Mouse (Mus musculus): ENCODE data around the gene Pptc7. TPM values are rescaled to one million over a fixed set of nuclear protein-coding genes. Genes with fewer than 3 reads are reported as not detected.

Gene Pptc7
- polyA plus RNA-seq, 1 experiment from 2014 or later: 8.3 TPM

DNA sequence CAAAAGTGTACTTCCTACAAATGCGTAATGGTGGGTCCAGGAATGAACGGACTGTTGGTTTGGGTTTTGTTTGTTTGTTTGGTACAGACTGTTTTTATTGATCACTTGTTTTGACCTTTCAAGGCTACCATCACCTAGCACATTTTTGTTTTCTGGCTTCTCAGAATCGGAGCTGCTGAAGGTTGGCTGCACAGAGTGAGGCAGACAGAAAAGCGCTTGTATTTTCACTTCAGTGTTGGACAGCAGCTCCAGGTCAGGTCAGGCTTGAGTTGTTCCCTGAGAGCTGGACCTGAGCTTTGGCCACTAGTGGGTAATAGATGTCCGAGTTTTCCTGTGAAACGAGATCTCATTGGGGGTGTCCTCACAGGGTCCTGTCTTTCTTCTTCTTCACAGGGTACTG, 9.0 kb downstream of the Pptc7 start:
- ATAC-seq (replicated peaks; ENCODE audit: insufficient number of reproducible peaks, low FRiP score, low TSS enrichment, low read depth) (no peak), DNase-seq (ENCODE audit: low spot score) (no peak)
- no peak overlapping the region for H3K4me2 ChIP-seq (ENCODE audit: low read depth, low read length)
- 80% methylated on average over 6 of the region's 6 CpGs for WGBS
- no peaks in the 10 kb centered on the region for H3K9me3 ChIP-seq (replicated peaks; ENCODE audit: control insufficient read depth, low read length)
- no peaks in the 10 kb centered on the region for H3K4me1 ChIP-seq (ENCODE audit: control insufficient read depth, insufficient read depth, low read length)
- no peak overlapping the region for H3K4me3 ChIP-seq (ENCODE audit: low read depth, low read length)
- no peak overlapping the region for H3K9ac ChIP-seq (replicated peaks; ENCODE audit: low read length)
- no peaks in the 10 kb centered on the region for H3K36me3 ChIP-seq (replicated peaks; ENCODE audit: control insufficient read depth, insufficient read depth, low read depth, low read length)
- no peaks in the 10 kb centered on the region for H3K27me3 ChIP-seq (ENCODE audit: control insufficient read depth, insufficient read depth, low read length)
- H3K27ac ChIP-seq (replicated peaks; ENCODE audit: low read depth, low read length): no peak overlapping the region

DNA sequence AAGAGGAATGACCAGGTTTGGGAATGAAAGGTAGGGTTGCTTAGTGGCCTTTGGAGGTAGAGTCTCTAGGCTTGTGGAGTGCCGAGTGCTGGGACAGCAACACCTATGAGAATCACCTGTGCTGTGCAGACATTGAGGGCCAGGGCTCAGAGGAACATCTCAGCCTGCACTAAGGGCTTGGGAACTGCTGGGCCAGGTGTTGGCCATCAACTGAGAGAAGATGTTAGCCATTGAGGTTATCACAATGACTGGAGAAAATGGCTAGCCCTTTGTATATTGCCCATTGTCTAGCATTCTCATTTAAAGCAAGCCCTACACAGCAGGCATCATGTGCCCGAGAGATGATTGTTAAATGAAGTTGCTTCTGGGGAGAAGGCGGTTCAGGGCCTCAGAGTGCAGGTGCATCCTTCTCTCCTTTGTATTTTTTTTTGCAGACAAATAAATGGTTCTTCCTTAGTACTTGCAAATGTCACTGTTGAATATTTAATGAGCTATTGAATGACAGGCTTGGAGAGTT, 10.1 kb downstream of the Pptc7 start:
- Histone ChIP-seq H3K4me3 (ENCODE audit: low read depth, low read length) (no peak overlapping the region), H3K36me3 (replicated peaks; ENCODE audit: control insufficient read depth, insufficient read depth, low read depth, low read length) (no peaks in the 10 kb centered on the region), H3K4me2 (ENCODE audit: low read depth, low read length) (no peak overlapping the region), H3K9me3 (replicated peaks; ENCODE audit: control insufficient read depth, low read length) (no peaks in the 10 kb centered on the region), H3K9ac (replicated peaks; ENCODE audit: low read length) (no peak overlapping the region), H3K27ac (replicated peaks; ENCODE audit: low read depth, low read length) (no peak overlapping the region), H3K27me3 (ENCODE audit: control insufficient read depth, insufficient read depth, low read length) (no peaks in the 10 kb centered on the region), H3K4me1 (ENCODE audit: control insufficient read depth, insufficient read depth, low read length) (no peaks in the 10 kb centered on the region)
- DNase-seq (ENCODE audit: low spot score): no peak
- ATAC-seq (replicated peaks; ENCODE audit: insufficient number of reproducible peaks, low FRiP score, low TSS enrichment, low read depth): no peak
- WGBS: 73% methylated on average over 3 of the region's 3 CpGs

DNA sequence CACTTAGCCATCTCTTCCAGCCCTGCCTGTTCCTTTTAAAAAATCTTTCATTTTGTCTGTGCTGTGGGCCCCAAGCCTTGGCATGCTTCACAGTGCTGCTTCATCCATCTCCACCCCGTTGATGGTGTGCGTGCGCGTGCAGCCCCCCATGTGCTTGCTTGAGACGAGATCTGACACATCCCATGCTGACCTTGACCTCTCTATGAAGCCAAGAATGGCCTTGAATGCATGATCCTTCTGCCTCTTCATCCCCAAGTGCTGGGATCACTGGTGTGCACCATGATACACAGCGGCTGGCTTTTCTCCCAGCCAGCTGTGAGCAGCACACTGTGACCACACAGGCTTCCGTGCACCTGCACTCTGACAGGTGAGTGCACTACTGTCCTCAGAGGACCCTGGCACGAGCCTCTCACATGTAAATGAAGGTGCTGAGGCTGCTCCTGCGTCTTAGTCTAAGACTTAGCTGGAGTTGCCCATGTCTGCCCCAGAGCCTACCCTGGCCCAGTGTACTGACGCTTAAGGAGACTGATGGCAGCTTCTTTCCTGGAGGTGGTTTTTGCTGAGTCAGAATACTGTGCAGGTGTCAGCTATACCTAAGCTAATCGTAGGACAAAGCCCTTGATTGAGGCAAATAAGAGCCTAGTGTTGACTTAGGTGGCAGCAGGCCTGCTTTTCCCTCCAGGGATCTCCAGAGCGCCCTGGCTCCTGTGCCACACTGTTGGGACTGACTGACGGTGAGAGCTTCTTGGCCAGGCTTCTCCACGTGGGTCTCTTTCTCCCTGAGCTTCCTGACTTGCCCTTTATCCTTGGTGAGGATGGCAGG, 11.2 kb downstream of the Pptc7 start:
- Histone ChIP-seq H3K4me3 (ENCODE audit: low read depth, low read length) (no peak overlapping the region), H3K4me1 (ENCODE audit: control insufficient read depth, insufficient read depth, low read length) (no peaks in the 10 kb centered on the region), H3K27me3 (ENCODE audit: control insufficient read depth, insufficient read depth, low read length) (no peaks in the 10 kb centered on the region), H3K9me3 (replicated peaks; ENCODE audit: control insufficient read depth, low read length) (no peaks in the 10 kb centered on the region), H3K9ac (replicated peaks; ENCODE audit: low read length) (no peak overlapping the region), H3K27ac (replicated peaks; ENCODE audit: low read depth, low read length) (no peak overlapping the region), H3K4me2 (ENCODE audit: low read depth, low read length) (no peak overlapping the region), H3K36me3 (replicated peaks; ENCODE audit: control insufficient read depth, insufficient read depth, low read depth, low read length) (no peaks in the 10 kb centered on the region)
- DNase-seq (ENCODE audit: low spot score): no peak
- WGBS: 77% methylated on average over 14 of the region's 14 CpGs
- ATAC-seq (replicated peaks; ENCODE audit: insufficient number of reproducible peaks, low FRiP score, low TSS enrichment, low read depth): no peak

DNA sequence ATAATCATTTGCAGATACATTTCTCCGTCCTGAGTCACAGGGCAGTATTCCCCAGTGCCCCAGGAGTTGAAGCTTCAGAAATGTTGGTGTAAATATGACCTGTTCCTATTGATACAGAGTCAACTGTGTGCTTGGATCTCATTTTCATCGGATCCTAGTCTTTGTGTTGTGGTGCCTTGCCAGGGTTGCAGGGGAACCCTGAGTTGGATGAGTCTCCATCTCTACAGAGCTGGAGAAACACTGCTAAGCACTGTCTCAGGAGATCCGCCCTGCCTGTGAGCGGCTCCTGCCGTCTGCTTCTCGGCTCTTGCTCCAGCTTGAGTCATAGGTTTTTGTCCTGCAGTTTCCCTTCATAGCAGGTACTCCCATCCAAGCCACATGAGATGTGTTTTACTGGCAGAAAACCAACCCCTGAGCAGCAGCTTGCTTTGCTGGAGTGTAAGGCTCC, 15.9 kb downstream of the Pptc7 start:
- H3K27me3 ChIP-seq (ENCODE audit: control insufficient read depth, insufficient read depth, low read length): no peaks in the 10 kb centered on the region
- DNase-seq (ENCODE audit: low spot score) (no peak), ATAC-seq (replicated peaks; ENCODE audit: insufficient number of reproducible peaks, low FRiP score, low TSS enrichment, low read depth) (no peak)
- no peak overlapping the region for H3K27ac ChIP-seq (replicated peaks; ENCODE audit: low read depth, low read length)
- no peaks in the 10 kb centered on the region for H3K4me1 ChIP-seq (ENCODE audit: control insufficient read depth, insufficient read depth, low read length)
- no peak overlapping the region for H3K9ac ChIP-seq (replicated peaks; ENCODE audit: low read length)
- H3K4me2 ChIP-seq (ENCODE audit: low read depth, low read length): no peak overlapping the region
- WGBS: 85% methylated on average over 6 of the region's 6 CpGs
- H3K4me3 ChIP-seq (ENCODE audit: low read depth, low read length): no peak overlapping the region
- no peaks in the 10 kb centered on the region for H3K9me3 ChIP-seq (replicated peaks; ENCODE audit: control insufficient read depth, low read length)
- no peaks in the 10 kb centered on the region for H3K36me3 ChIP-seq (replicated peaks; ENCODE audit: control insufficient read depth, insufficient read depth, low read depth, low read length)

GRCm38 (mm10) chr5:122302810-122303745, 18.9 kb downstream of the Pptc7 start:
- ATAC-seq (replicated peaks; ENCODE audit: insufficient number of reproducible peaks, low FRiP score, low TSS enrichment, low read depth): no peak
- H3K4me3 ChIP-seq (ENCODE audit: low read depth, low read length): no peak overlapping the region
- 65% methylated on average over 17 of the region's 17 CpGs for WGBS
- no peak overlapping the region for H3K4me2 ChIP-seq (ENCODE audit: low read depth, low read length)
- no peak overlapping the region for H3K27ac ChIP-seq (replicated peaks; ENCODE audit: low read depth, low read length)
- no peak overlapping the region for H3K9ac ChIP-seq (replicated peaks; ENCODE audit: low read length)
- no peaks in the 10 kb centered on the region for H3K9me3 ChIP-seq (replicated peaks; ENCODE audit: control insufficient read depth, low read length)
- DNase-seq (ENCODE audit: low spot score): peak; percentile 33
- H3K4me1 ChIP-seq (ENCODE audit: control insufficient read depth, insufficient read depth, low read length): no peaks in the 10 kb centered on the region
- H3K36me3 ChIP-seq (replicated peaks; ENCODE audit: control insufficient read depth, insufficient read depth, low read depth, low read length): no peaks in the 10 kb centered on the region
- H3K27me3 ChIP-seq (ENCODE audit: control insufficient read depth, insufficient read depth, low read length): no peaks in the 10 kb centered on the region

DNA sequence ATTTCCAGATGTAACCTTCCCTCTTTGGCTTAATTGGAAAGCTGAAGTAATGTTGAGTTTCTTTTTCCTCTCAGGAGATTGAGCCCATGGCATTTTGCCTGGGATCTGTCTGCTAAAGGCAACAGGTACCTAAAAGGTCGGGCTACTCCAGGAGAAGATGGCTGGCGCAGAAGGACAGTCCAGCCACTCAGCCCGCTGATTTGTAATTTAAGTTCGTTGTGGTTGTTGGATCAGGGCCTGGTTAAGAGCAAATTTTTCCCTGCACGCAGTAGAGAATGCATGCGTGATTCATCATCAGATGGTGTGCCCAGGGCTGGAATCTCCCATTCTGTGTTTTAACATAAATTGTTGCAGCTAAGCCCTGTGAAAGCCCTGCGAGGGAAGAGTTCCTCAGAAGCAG, 19.8 kb downstream of the Pptc7 start:
- Histone ChIP-seq H3K27me3 (ENCODE audit: control insufficient read depth, insufficient read depth, low read length) (no peaks in the 10 kb centered on the region), H3K9ac (replicated peaks; ENCODE audit: low read length) (no peak overlapping the region), H3K4me3 (ENCODE audit: low read depth, low read length) (no peak overlapping the region), H3K36me3 (replicated peaks; ENCODE audit: control insufficient read depth, insufficient read depth, low read depth, low read length) (no peaks in the 10 kb centered on the region), H3K4me1 (ENCODE audit: control insufficient read depth, insufficient read depth, low read length) (no peaks in the 10 kb centered on the region), H3K27ac (replicated peaks; ENCODE audit: low read depth, low read length) (no peak overlapping the region), H3K4me2 (ENCODE audit: low read depth, low read length) (no peak overlapping the region), H3K9me3 (replicated peaks; ENCODE audit: control insufficient read depth, low read length) (no peaks in the 10 kb centered on the region)
- WGBS: 91% methylated on average over 7 of the region's 7 CpGs
- no peak for ATAC-seq (replicated peaks; ENCODE audit: insufficient number of reproducible peaks, low FRiP score, low TSS enrichment, low read depth)
- no peak for DNase-seq (ENCODE audit: low spot score)

DNA sequence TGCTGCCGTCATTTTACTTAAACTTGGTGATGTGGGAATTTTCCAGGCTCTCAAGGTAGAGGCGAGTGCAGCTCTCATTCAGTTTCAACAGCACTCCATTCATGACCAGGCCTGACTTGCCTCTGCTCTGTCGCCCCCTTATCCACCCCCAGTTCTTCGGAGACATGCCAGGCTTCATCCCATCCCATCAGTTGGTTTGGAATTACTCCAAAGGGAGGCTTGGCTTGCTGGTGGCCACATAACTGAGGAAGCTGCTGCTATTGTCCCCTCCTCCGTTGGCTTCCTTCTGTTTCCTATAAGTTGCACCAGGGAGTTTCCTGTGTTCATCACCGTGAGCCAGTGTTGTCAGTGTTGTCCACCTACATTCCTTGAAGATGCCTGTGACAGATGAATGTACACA, 20.4 kb downstream of the Pptc7 start:
- Histone ChIP-seq H3K27me3 (ENCODE audit: control insufficient read depth, insufficient read depth, low read length) (no peaks in the 10 kb centered on the region), H3K4me3 (ENCODE audit: low read depth, low read length) (no peak overlapping the region), H3K4me2 (ENCODE audit: low read depth, low read length) (no peak overlapping the region), H3K9me3 (replicated peaks; ENCODE audit: control insufficient read depth, low read length) (no peaks in the 10 kb centered on the region), H3K9ac (replicated peaks; ENCODE audit: low read length) (no peak overlapping the region), H3K4me1 (ENCODE audit: control insufficient read depth, insufficient read depth, low read length) (no peaks in the 10 kb centered on the region), H3K27ac (replicated peaks; ENCODE audit: low read depth, low read length) (no peak overlapping the region), H3K36me3 (replicated peaks; ENCODE audit: control insufficient read depth, insufficient read depth, low read depth, low read length) (no peaks in the 10 kb centered on the region)
- DNase-seq (ENCODE audit: low spot score): no peak
- no peak for ATAC-seq (replicated peaks; ENCODE audit: insufficient number of reproducible peaks, low FRiP score, low TSS enrichment, low read depth)
- WGBS: 86% methylated on average over 6 of the region's 6 CpGs

DNA sequence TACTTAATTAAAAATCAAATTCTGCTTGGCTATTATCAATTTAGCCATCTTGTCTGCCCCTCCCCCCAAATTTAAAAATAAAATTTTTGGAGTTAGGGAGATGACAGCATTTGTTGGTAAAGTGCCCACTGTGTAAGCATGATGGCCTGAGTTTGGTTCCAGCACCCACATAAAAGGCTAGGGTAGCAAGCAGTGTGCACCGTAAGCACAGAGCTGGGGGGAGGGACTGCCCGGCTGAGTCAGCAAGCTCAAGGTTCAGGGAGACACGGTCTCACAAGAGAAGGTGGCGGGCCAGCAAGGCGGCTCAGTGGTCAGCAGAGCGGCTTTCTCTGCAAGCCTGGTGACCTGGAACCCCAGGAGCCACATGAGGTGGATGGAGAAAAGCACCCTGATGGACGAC, 21.3 kb downstream of the Pptc7 start:
- no peak for ATAC-seq (replicated peaks; ENCODE audit: insufficient number of reproducible peaks, low FRiP score, low TSS enrichment, low read depth)
- WGBS: 91% methylated on average over 7 of the region's 7 CpGs

More for the DNA sequence above, 21.3 kb downstream of the Pptc7 start:
- no peak for DNase-seq (ENCODE audit: low spot score)
- Histone ChIP-seq H3K4me1 (ENCODE audit: control insufficient read depth, insufficient read depth, low read length) (no peaks in the 10 kb centered on the region), H3K36me3 (replicated peaks; ENCODE audit: control insufficient read depth, insufficient read depth, low read depth, low read length) (no peaks in the 10 kb centered on the region), H3K4me2 (ENCODE audit: low read depth, low read length) (no peak overlapping the region), H3K4me3 (ENCODE audit: low read depth, low read length) (no peak overlapping the region), H3K9me3 (replicated peaks; ENCODE audit: control insufficient read depth, low read length) (no peaks in the 10 kb centered on the region), H3K27ac (replicated peaks; ENCODE audit: low read depth, low read length) (no peak overlapping the region), H3K9ac (replicated peaks; ENCODE audit: low read length) (no peak overlapping the region), H3K27me3 (ENCODE audit: control insufficient read depth, insufficient read depth, low read length) (no peaks in the 10 kb centered on the region)

Measured in embryonic facial prominence, embryonic 11.5 days (tissue).